Mouse (Mus musculus) cerebellum, postnatal 25 days (tissue): ENCODE measurements around the gene Cep72.
"Not testable (repeated sequence)": the region's sequence is repeated elsewhere in the genome, so short reads cannot be mapped to it uniquely, and the experiment has no call there.

ENCODE experiments used
- DNase-seq, 2 experiments: peaks; one replicate each; pipeline ENCODE4 v3.0.0; 2021; ENCODE audit warnings: mixed read lengths in 2 of 2

The Cep72 gene

GRCm38 (mm10) chr13:74029013-74029412, 33.1 kb downstream of the Cep72 start:
- no peak for DNase-seq

GRCm38 (mm10) chr13:74028116-74028515, 34.0 kb downstream of the Cep72 start:
- DNase-seq: peak in 1 of 2 experiments; percentile 26

- peak; percentile 44 to 65 for DNase-seq
Observed at GRCm38 (mm10) chr13:74026215-74026614, 35.9 kb downstream of the Cep72 start.

- DNase-seq: peak; percentile 47 to 56
Observed at GRCm38 (mm10) chr13:74025151-74026081, 36.7 kb downstream of the Cep72 start.

GRCm38 (mm10) chr13:74019006-74019405, 43.1 kb downstream of the Cep72 start:
- not testable (repeated sequence) for DNase-seq

GRCm38 (mm10) chr13:74017426-74017825, 44.7 kb downstream of the Cep72 start:
- no peak for DNase-seq

- no peak for DNase-seq
Observed at GRCm38 (mm10) chr13:74015908-74016307, 46.2 kb downstream of the Cep72 start.

GRCm38 (mm10) chr13:74010678-74011077, 51.4 kb downstream of the Cep72 start:
- DNase-seq: peak; percentile 63 to 70

- peak; percentile 84 to 91 for DNase-seq
Observed at GRCm38 (mm10) chr13:74009791-74010614, 52.1 kb downstream of the Cep72 start.

GRCm38 (mm10) chr13:74008948-74009718, 53.0 kb downstream of the Cep72 start, which contains the start of gene Tppp:
TSS of gene Tppp (plus strand) at chr13:74009407.
- peak; percentile 95 to 97 for DNase-seq

- not testable (repeated sequence) for DNase-seq
Observed at GRCm38 (mm10) chr13:74008216-74008615, 53.9 kb downstream of the Cep72 start.

GRCm38 (mm10) chr13:74006881-74007280, 55.2 kb downstream of the Cep72 start:
- not testable (repeated sequence) for DNase-seq

- DNase-seq: no peak
Observed at GRCm38 (mm10) chr13:74001492-74001891, 60.6 kb downstream of the Cep72 start.

GRCm38 (mm10) chr13:74000961-74001360, 61.1 kb downstream of the Cep72 start:
- no peak for DNase-seq

GRCm38 (mm10) chr13:74000519-74000918, 61.6 kb downstream of the Cep72 start:
- DNase-seq: no peak

GRCm38 (mm10) chr13:73996456-73996855, 65.6 kb downstream of the Cep72 start:
- DNase-seq: no peak

- DNase-seq: no peak
Observed at GRCm38 (mm10) chr13:73991267-73991666, 70.8 kb downstream of the Cep72 start.

GRCm38 (mm10) chr13:73990761-73991160, 71.3 kb downstream of the Cep72 start:
- DNase-seq: no peak

- no peak for DNase-seq
Observed at GRCm38 (mm10) chr13:73990325-73990724, 71.8 kb downstream of the Cep72 start.
